Mouse (Mus musculus) liver, embryonic 13.5 days (tissue): ENCODE results near the gene Lsr. TPM values are rescaled to one million over a fixed set of nuclear protein-coding genes. Genes with fewer than 3 reads are reported as not detected.
"Not testable (repeated sequence)": the region's sequence is repeated elsewhere in the genome, so short reads cannot be mapped to it uniquely, and the experiment has no call there.

ENCODE experiments used
- ATAC-seq: fragments of 200-750 bp; cut with Nextera tagmentation; 2 replicates; pipeline ENCODE4 v1.8.0; 2017; ENCODE audit warnings: low read depth, mild to moderate bottlenecking, moderate number of reproducible peaks, moderate library complexity
- DNase-seq: peaks from one replicate; pipeline ENCODE4 v3.0.0; 2022
- H3K27ac ChIP-seq: fragments of 300-500 bp; sonication (generic); 2 replicates; pipeline ENCODE4 v1.5.1; 2015; ENCODE audit warnings: moderate library complexity, mild to moderate bottlenecking, inconsistent platforms
- H3K27me3 ChIP-seq: fragments of 300-500 bp; sonication (generic); 2 replicates; pipeline ENCODE4 v1.6.1; 2015; ENCODE audit warnings: mild to moderate bottlenecking, inconsistent platforms
- H3K36me3 ChIP-seq: fragments of 300-500 bp; sonication (generic); 2 replicates; pipeline ENCODE4 v1.6.1; 2015; ENCODE audit warnings: mild to moderate bottlenecking, inconsistent platforms
- H3K4me1 ChIP-seq: fragments of 300-500 bp; sonication (generic); replicated peaks from 2 replicates; pipeline ENCODE4 v1.6.1; 2015; ENCODE audit warnings: inconsistent platforms
- H3K4me2 ChIP-seq: fragments of 300-500 bp; sonication (generic); 2 replicates; pipeline ENCODE4 v1.6.1; 2015; ENCODE audit warnings: inconsistent platforms, mild to moderate bottlenecking, moderate library complexity
- H3K4me3 ChIP-seq: fragments of 300-500 bp; sonication (generic); replicated peaks from 2 replicates; pipeline ENCODE4 v1.5.1; 2015; ENCODE audit warnings: mild to moderate bottlenecking, inconsistent platforms
- H3K9ac ChIP-seq: fragments of 300-500 bp; sonication (generic); 2 replicates; pipeline ENCODE4 v1.6.1; 2015; ENCODE audit warnings: mild to moderate bottlenecking, inconsistent platforms
- H3K9me3 ChIP-seq: fragments of 300-500 bp; sonication (generic); replicated peaks from 2 replicates; pipeline ENCODE4 v1.6.1; 2016; ENCODE audit warnings: inconsistent platforms
- WGBS: fragments of 180-500 bp; shearing (Covaris S2); methylation state at CpG from one replicate; pipeline ENCODE4 v1.1.7; 2015; ENCODE audit not compliant: insufficient replicate concordance; 5-methylcytosine and 5-hydroxymethylcytosine counted together
- polyA plus RNA-seq: library from polyadenylated mRNA; unstranded; fragments of >200 nt; fragmentation: Nextera tagmentation; extraction: Ambion mirVana; gene quantifications from 2 replicates; pipeline ENCODE4 v1.2.1, GENCODE M21; 2015

Lsr gene
- polyA plus RNA-seq, 1 experiment from 2014 or later = 20.9 TPM

- Histone ChIP-seq H3K36me3 (peaks cover 71% of the 10 kb centered on the region), H3K4me1 (peaks cover 32% of the 10 kb centered on the region), H3K27me3 (no peaks in the 10 kb centered on the region), H3K4me2 (no peak overlapping the region), H3K27ac (peak overlapping the region; percentile 27; the same call in 1 of the 2 replicates), H3K4me3 (no peak overlapping the region), H3K9ac (no peak overlapping the region), H3K9me3 (no peaks in the 10 kb centered on the region)
- ATAC-seq (no peak), DNase-seq (no peak)
- WGBS = 62% methylated on average over 6 of the region's 6 CpGs
These were observed 19.8 kb downstream of the Lsr start for GRCm38 (mm10) chr7:30953459-30953858.

- ATAC-seq = no peak
- 86% methylated on average over 16 of the region's 16 CpGs for WGBS
- H3K4me1 ChIP-seq = peaks cover 24% of the 10 kb centered on the region
These were observed 20.6 kb downstream of the Lsr start for GRCm38 (mm10) chr7:30952441-30953265.

DNA sequence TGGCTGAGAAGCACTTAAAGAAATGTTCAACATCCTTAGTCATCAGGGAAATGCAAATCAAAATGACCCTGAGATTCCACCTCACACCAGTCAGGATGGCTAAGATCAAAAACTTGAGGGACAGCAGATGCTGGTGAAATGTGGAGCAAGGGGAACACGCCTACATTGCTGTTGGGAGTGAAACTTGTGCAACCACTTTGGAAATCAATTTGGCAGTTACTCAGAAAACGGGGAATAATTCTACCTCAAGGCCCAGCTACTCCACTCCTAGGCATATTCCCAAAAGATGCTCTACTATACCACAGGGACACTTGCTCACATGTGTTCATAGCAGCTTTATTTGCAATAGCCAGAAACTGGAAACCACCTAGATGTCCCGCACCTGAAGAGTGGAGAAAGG is 23.4 kb downstream of the Lsr start:
- DNase-seq, H3K9ac ChIP-seq, H3K27ac ChIP-seq, ATAC-seq, H3K4me3 ChIP-seq, H3K27me3 ChIP-seq, H3K4me2 ChIP-seq, H3K9me3 ChIP-seq: not testable (repeated sequence)
- Histone ChIP-seq H3K4me1 (peaks cover 14% of the 10 kb centered on the region), H3K36me3 (peaks cover 75% of the 10 kb centered on the region)
- WGBS = 80% methylated on average over 3 of the region's 3 CpGs

More at GRCm38 (mm10) chr7:30952441-30953265, 20.6 kb downstream of the Lsr start:
- H3K36me3 ChIP-seq = peaks cover 69% of the 10 kb centered on the region
- DNase-seq = no peak
- no peak overlapping the region for H3K9ac ChIP-seq
- no peaks in the 10 kb centered on the region for H3K9me3 ChIP-seq
- H3K4me3 ChIP-seq = no peak overlapping the region
- no peak overlapping the region for H3K27ac ChIP-seq
- no peaks in the 10 kb centered on the region for H3K27me3 ChIP-seq
- no peak overlapping the region for H3K4me2 ChIP-seq

DNA sequence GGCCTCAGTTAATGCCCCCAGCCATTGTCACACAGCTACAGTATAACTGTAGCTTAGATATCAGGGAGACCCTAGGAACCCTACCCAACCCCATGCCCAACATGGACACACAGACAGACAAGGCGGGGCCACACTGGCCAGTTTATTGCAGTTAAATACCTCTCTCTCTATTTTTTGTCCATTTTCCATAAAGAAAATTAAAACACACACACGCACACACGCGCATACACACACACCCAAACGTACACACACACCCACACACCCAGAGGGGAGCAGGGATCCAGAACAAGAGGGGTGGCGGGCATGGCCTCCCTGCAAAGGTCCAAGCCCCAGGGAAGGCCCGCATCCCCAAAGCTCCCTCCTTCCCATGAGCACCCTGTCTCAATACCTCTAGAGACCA is 27.4 kb downstream of the Lsr start:
- H3K36me3 ChIP-seq = peaks cover 35% of the 10 kb centered on the region
- ATAC-seq = peak; percentile 29; the same call in 1 of the 2 replicates
- DNase-seq = no peak
- no peak overlapping the region for H3K9ac ChIP-seq
- no peak overlapping the region for H3K27ac ChIP-seq
- no peaks in the 10 kb centered on the region for H3K9me3 ChIP-seq
- no peak overlapping the region for H3K4me2 ChIP-seq
- 80% methylated on average over 7 of the region's 7 CpGs for WGBS
- H3K4me1 ChIP-seq = 0 out of 2 replicates have a peak, but pooled peaks cover 4% of the 10 kb centered on the region
- no peaks in the 10 kb centered on the region for H3K27me3 ChIP-seq
- no peak overlapping the region for H3K4me3 ChIP-seq

DNA sequence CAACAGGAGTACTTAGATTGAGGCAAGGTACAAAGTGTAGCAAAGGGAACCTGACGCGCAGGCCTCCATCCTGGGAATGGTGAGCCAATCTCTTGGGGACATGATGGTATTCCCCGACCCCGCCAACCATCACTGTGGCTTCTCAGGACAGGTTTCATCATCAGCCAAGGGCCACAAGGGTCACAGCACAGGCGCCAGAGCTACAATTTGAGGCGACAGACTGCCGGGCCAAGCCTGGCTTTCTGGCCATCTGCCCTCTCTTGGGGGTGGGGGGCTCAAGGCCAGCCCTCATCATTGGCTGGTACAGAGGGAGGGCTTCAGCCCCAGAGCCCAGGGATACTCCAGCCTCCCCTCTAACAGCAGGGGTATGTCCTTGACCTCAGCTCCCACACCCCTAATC is 27.8 kb downstream of the Lsr start:
- not testable (repeated sequence) for H3K4me2 ChIP-seq, H3K4me1 ChIP-seq, DNase-seq, H3K9me3 ChIP-seq, H3K4me3 ChIP-seq, H3K27me3 ChIP-seq, H3K9ac ChIP-seq, H3K27ac ChIP-seq
- WGBS = 84% methylated on average over 7 of the region's 7 CpGs
- peak; percentile 46 for ATAC-seq
- peaks cover 31% of the 10 kb centered on the region for H3K36me3 ChIP-seq

DNA sequence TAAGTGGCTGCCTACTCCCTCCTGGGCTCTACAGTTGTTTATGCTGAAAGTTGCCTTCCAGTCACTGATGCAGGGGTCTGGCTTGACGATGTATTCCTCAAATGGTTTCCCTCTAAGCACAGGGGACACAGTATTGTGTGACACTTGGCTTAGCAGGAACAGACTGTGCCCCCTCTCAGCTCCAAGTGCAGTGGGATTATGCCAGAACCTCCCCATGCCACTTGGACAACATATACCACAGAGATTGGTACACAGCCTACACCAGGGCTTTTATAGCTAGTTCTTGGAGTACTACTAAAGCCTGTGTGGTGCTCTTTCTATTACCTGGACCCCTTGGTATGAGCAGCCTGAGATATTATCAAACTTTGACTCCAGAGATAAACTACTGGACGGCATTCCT is 28.6 kb downstream of the Lsr start:
- 0 out of 2 replicates have a peak, but pooled peaks have one; percentile 22 for ATAC-seq
- not testable (repeated sequence) for H3K27me3 ChIP-seq, DNase-seq, H3K9me3 ChIP-seq, H3K9ac ChIP-seq, H3K27ac ChIP-seq, H3K4me3 ChIP-seq, H3K4me1 ChIP-seq, H3K4me2 ChIP-seq
- H3K36me3 ChIP-seq = peaks cover 24% of the 10 kb centered on the region
- WGBS = 49% methylated on average over 2 of the region's 2 CpGs

GRCm38 (mm10) chr7:30943909-30944635 is 29.2 kb downstream of the Lsr start, which contains the start of gene Hamp:
Gene Hamp, minus strand, starts transcription at chr7:30944032.
- WGBS = 55% methylated on average over 9 of the region's 9 CpGs
- ATAC-seq = 0 out of 2 replicates have a peak, but pooled peaks have one; percentile 27

GRCm38 (mm10) chr7:30942365-30942764 is 30.9 kb downstream of the Lsr start:
- not testable (repeated sequence) for H3K4me3 ChIP-seq, H3K36me3 ChIP-seq, H3K9ac ChIP-seq, ATAC-seq, H3K27ac ChIP-seq, H3K9me3 ChIP-seq, H3K27me3 ChIP-seq, H3K4me2 ChIP-seq, H3K4me1 ChIP-seq, DNase-seq
- 16% methylated on average over 3 of the region's 3 CpGs for WGBS

More at GRCm38 (mm10) chr7:30943909-30944635, 29.2 kb downstream of the Lsr start, which contains the start of gene Hamp:
- H3K9me3 ChIP-seq = no peaks in the 10 kb centered on the region
- H3K4me2 ChIP-seq = no peak within 1 kb of the TSS
- no peak within 1 kb of the TSS for H3K27ac ChIP-seq
- H3K4me1 ChIP-seq = 0 out of 2 replicates have a peak, but pooled peaks cover 4% of the 10 kb centered on the region
- no peak within 1 kb of the TSS for H3K9ac ChIP-seq
- no peak for DNase-seq
- no peaks in the 10 kb centered on the region for H3K27me3 ChIP-seq
- peaks cover 17% of the 10 kb centered on the region for H3K36me3 ChIP-seq
- H3K4me3 ChIP-seq = no peak within 1 kb of the TSS

- H3K4me1 ChIP-seq, ATAC-seq, H3K27ac ChIP-seq, H3K36me3 ChIP-seq, H3K27me3 ChIP-seq, H3K9ac ChIP-seq, H3K4me3 ChIP-seq, H3K9me3 ChIP-seq, H3K4me2 ChIP-seq, DNase-seq: not testable (repeated sequence)
- WGBS = 50% methylated on average over 1 of the region's 1 CpGs
These were observed 33.2 kb downstream of the Lsr start for GRCm38 (mm10) chr7:30940070-30940469.

DNA sequence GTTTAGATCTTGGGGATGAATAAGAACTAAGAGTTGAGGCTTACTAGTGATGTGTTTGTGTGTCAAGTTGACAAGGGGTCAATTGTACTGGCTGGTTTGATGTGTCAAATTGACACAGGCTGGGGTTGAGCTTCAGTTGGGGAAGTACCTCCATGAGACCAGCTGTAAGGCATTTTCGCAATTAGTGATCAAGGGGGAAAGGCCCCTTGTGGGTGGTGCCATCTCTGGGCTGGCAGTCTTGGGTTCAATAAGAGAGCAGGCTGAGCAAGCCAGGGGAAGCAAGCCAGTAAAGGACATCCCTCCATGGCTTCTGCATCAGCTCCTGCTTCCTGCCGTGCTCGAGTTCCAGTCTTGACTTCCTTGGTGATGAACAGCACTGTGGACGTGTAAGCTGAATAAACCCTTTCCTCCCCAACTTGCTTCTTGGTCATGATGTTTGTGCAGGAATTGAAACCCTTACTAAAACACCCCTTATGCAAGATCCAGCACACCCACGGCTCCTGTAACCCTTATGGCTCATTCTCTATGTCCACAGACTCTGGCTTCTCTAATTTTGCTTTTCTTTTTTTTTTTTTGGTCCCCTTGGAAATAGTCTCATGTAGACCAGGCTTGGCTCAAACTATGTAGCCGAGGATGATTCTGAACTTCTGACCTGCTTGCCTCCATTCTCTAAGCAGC is 37.7 kb downstream of the Lsr start:
- not testable (repeated sequence) for H3K27me3 ChIP-seq, ATAC-seq

GRCm38 (mm10) chr7:30924581-30924980 is 48.7 kb downstream of the Lsr start, which contains the start of gene Hamp2:
Gene Hamp2, minus strand, starts transcription at chr7:30924681.
- H3K36me3 ChIP-seq, H3K4me1 ChIP-seq, DNase-seq, H3K4me2 ChIP-seq, H3K4me3 ChIP-seq, H3K27ac ChIP-seq, H3K9ac ChIP-seq, H3K27me3 ChIP-seq, ATAC-seq, H3K9me3 ChIP-seq: not testable (repeated sequence)
- 54% methylated on average over 2 of the region's 2 CpGs for WGBS

More for the DNA sequence above, 37.7 kb downstream of the Lsr start:
- not testable (repeated sequence) for H3K36me3 ChIP-seq, H3K27ac ChIP-seq, H3K9me3 ChIP-seq, H3K4me3 ChIP-seq, H3K4me1 ChIP-seq, H3K9ac ChIP-seq, DNase-seq, H3K4me2 ChIP-seq
- WGBS = 41% methylated on average over 6 of the region's 6 CpGs
